Mouse (Mus musculus) regulatory T cell (primary cell): Measurements from ENCODE around the gene Hfe2.

Experiments used
- in situ Hi-C: fragments of 300-600 bp; cut with MboI, MseI; formaldehyde crosslinking; loops from one replicate; pipeline ENCODE4 v1.15.1; 2025; ENCODE audit warnings: high pct_unique_total_duplicates

Hfe2 gene

GRCm38 (mm10) chr3:96557694-96558093 is 32.7 kb downstream of the Hfe2 start, which contains the start of gene Txnip:
Txnip (plus strand) TSS chr3:96557957.
- in situ Hi-C loops = loop anchor here (25.0 kb wide), 1 partner anchor 1380 kb away; no protein-coding TSS in a partner anchor

DNA sequence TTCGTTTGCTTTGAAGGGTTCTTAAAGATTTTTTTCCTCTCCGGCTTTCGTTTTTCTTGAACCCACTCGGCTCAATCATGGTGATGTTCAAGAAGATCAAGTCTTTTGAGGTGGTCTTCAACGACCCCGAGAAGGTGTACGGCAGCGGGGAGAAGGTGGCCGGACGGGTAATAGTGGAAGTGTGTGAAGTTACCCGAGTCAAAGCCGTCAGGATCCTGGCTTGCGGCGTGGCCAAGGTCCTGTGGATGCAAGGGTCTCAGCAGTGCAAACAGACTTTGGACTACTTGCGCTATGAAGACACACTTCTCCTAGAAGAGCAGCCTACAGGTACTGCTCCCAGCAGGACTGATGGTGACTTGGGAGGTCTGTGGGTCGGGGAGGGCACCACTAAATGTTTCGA is 33.2 kb downstream of the Hfe2 start:
- in situ Hi-C loops = loop anchor here (25.0 kb wide), 1 partner anchor 1379 kb away; no protein-coding TSS in a partner anchor

DNA sequence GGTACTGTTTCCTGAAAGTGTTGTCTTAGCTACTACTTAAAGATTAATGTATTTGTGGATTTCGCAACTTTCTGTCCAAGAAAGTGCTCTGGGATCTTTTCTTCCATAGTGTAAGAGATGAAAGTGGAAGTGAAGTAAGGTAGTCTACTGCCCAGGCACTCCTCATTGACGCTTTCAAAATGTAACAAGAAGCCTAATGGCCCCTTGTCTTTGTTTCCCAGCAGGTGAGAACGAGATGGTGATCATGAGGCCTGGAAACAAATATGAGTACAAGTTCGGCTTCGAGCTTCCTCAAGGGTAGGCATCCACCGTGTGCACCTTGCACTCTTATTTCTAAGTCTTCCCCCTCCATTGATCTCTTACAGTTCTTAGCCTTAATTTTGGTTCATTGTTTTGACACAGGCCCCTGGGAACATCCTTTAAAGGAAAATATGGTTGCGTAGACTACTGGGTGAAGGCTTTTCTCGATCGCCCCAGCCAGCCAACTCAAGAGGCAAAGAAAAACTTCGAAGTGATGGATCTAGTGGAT is 33.8 kb downstream of the Hfe2 start:
- in situ Hi-C loops = loop anchor here (25.0 kb wide), 1 partner anchor 1379 kb away; no protein-coding TSS in a partner anchor

GRCm38 (mm10) chr3:96559398-96559910 is 34.5 kb downstream of the Hfe2 start:
- in situ Hi-C loops = loop anchor here (25.0 kb wide), 1 partner anchor 1378 kb away; no protein-coding TSS in a partner anchor

GRCm38 (mm10) chr3:96559911-96560850 is 35.2 kb downstream of the Hfe2 start:
- in situ Hi-C loops = loop anchor here (10.0 to 25.0 kb wide), 2 partner anchors 735 to 1377 kb away; partner anchors contain the start of gene Bcl9

- in situ Hi-C loops = loop anchor here (10.0 to 25.0 kb wide), 2 partner anchors 734 to 1376 kb away; partner anchors contain the start of gene Bcl9
Measured at GRCm38 (mm10) chr3:96560881-96561668, 36.1 kb downstream of the Hfe2 start.

DNA sequence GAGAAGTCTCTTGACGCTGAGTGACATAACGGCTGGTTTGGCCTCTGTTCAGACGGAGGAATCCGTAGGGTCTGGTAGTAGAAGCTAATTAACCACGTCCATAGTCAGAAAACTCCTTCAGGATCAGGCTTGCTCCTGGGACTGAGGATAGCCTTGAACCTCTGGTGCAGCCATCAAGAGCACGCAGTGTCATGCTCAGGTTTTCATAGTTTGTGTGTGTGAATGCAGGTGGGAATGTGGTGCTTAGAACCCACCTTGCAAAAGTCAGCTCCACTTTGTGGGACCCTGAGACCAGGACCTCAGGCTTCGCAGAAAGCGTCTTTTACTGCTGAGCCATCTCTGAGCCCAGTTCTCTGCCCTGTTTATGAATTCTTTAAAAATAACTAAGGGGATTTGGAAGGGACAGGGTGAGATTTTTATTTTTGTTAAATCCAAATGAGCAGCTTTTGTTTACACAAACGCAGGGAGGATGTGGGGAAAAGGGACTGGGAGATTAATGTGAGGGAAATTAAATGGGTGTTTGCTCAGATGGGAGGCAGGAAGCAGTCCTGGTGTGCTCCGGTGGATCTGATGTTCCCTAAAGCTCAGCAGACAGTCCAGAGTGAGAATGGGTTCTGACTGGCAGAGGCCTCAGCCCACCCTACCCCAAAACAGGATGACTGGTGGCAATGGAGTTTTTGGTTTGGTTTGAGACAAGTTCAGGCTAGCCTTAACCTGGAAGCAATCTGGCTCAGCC is 37.1 kb downstream of the Hfe2 start:
- in situ Hi-C loops = loop anchor here (10.0 to 25.0 kb wide), 2 partner anchors 733 to 1375 kb away; partner anchors contain the start of gene Bcl9

- in situ Hi-C loops = loop anchor here (10.0 to 25.0 kb wide), 2 partner anchors 732 to 1374 kb away; partner anchors contain the start of gene Bcl9
Measured at GRCm38 (mm10) chr3:96563267-96563666, 38.3 kb downstream of the Hfe2 start.

DNA sequence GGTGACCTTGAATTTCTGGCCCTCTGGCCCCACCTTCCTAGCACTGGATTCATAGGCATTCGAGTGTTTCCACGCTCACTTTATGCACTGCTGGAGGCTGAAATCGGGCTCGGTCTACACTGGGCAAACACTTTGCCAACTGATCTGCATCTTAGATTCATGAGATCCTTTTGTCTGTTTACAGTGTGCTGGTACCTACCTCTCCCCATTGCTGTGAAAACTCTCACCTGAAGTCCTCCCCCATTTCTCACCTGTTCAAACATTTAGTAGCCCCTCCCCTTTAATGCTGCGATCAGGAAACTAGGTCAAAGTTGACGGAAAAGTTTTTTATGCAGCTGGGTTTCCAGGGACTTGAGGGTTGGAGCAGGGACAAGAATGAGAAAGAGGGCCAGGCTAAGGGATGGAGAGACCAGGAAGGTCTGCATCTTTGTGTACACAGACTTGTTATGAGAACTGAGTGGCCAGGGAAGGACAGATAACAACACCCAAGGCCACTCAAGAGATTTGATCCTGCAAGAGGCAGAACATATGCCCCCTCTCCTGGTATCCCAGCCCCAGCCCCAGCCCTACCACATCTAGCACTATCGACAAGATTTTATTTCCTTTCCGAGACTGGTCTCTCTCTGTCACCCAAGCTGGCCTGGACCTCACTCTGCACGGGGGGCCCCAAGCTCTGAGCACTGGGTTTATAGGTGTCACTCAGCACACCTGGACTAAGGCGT is 39.1 kb downstream of the Hfe2 start:
- in situ Hi-C loops = loop anchor here (10.0 to 25.0 kb wide), 2 partner anchors 731 to 1373 kb away; partner anchors contain the start of gene Bcl9

- in situ Hi-C loops = loop anchor here (10.0 to 25.0 kb wide), 2 partner anchors 730 to 1373 kb away; partner anchors contain the start of gene Bcl9
Measured at GRCm38 (mm10) chr3:96564633-96565032, 39.7 kb downstream of the Hfe2 start.

GRCm38 (mm10) chr3:96565105-96565504 is 40.1 kb downstream of the Hfe2 start:
- in situ Hi-C loops = loop anchor here (10.0 to 25.0 kb wide), 2 partner anchors 730 to 1372 kb away; partner anchors contain the start of gene Bcl9

- in situ Hi-C loops = loop anchor here (10.0 to 25.0 kb wide), 2 partner anchors 728 to 1370 kb away; partner anchors contain the start of gene Bcl9
Measured at GRCm38 (mm10) chr3:96566661-96567450, 41.9 kb downstream of the Hfe2 start.

GRCm38 (mm10) chr3:96568605-96569004 is 43.6 kb downstream of the Hfe2 start:
- in situ Hi-C loops = loop anchor here (10.0 to 25.0 kb wide), 2 partner anchors 726 to 1369 kb away; partner anchors contain the start of gene Bcl9

- in situ Hi-C loops = loop anchor here (10.0 to 25.0 kb wide), 2 partner anchors 725 to 1368 kb away; partner anchors contain the start of gene Bcl9
Measured at GRCm38 (mm10) chr3:96569506-96569905, 44.5 kb downstream of the Hfe2 start.

DNA sequence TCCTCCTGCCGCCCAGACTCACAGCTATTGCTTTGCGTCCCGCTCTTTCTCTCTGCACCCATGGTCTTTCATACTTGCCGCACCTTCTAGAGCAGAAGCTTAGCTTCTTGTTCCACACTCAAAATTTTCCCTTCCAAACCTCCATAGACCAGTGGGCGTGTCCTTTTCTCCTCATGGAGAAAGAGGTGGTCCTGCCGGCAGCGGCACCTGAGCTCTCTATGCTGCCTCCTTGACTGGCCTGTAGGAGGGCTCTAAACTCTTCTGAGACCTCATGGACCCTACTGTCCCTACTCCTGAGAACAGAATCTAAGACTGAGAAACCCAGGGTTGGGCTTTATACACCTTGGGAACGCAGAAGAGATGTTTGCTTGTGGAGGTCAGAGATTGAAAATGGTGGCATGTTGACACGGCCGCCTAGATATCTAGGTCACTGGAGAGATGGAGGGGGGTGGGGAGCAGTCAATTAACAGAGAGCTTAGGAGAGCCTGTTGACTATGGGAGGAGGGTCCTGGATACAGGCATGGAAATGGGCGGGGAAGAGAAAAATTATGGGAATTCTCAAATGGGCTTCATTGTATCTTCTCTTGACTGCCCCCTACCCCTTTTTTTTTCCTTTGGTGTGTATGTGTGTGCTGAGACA is 45.1 kb downstream of the Hfe2 start:
- in situ Hi-C loops = loop anchor here (10.0 to 25.0 kb wide), 2 partner anchors 725 to 1367 kb away; partner anchors contain the start of gene Bcl9

DNA sequence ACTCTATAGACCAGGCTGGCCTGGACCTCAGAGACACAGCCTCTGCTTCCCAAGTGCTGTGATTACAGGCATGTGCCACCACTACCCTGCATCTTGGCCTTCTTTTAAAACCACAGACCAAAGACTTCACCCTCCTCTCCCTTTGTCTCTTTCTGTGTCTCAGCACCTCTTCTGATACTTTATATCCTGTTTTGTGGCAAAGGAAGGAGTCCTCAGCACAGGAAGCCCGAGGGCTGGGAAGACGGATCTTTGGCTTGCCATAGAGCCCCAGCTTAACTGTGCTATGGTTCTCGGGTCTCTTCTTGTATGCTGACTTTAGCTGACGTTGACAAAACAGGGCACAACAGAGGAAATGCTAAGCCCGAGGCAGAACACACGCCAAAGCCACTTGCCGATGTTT is 45.7 kb downstream of the Hfe2 start:
- in situ Hi-C loops = loop anchor here (25.0 kb wide), 1 partner anchor 1367 kb away; no protein-coding TSS in a partner anchor

GRCm38 (mm10) chr3:96571336-96571735 is 46.4 kb downstream of the Hfe2 start:
- in situ Hi-C loops = loop anchor here (25.0 kb wide), 1 partner anchor 1366 kb away; no protein-coding TSS in a partner anchor
